Mouse (Mus musculus) C2C12 (cell line): ENCODE results near the gene Spata45. TPM values are rescaled to one million over a fixed set of nuclear protein-coding genes. Genes with fewer than 3 reads are reported as not detected.

Experiments
- H3K27me3 ChIP-seq: one replicate; pipeline ENCODE4 v1.6.1; 2011; ENCODE audit not compliant: control insufficient read depth, insufficient read depth, insufficient read length
- H3K36me3 ChIP-seq: one replicate; pipeline ENCODE4 v1.6.1; 2011; ENCODE audit not compliant: control insufficient read depth, insufficient read depth
- H3K4me3 ChIP-seq: one replicate; pipeline ENCODE4 v1.5.1; 2011; ENCODE audit warnings: mild to moderate bottlenecking, control low read depth; ENCODE audit not compliant: poor library complexity, insufficient read depth, severe bottlenecking
- H3K79me2 ChIP-seq: one replicate; pipeline ENCODE4 v1.6.1; 2011; ENCODE audit not compliant: control insufficient read depth, insufficient read depth
- H3K79me3 ChIP-seq: one replicate; pipeline ENCODE4 v1.6.1; 2011; ENCODE audit warnings: low read depth, control low read depth
- H3ac ChIP-seq: one replicate; pipeline ENCODE3; 2011; ENCODE audit warnings: low read depth; ENCODE audit not compliant: control insufficient read depth, insufficient read length
- CEBPB ChIP-seq: IDR thresholded peaks from one replicate; pipeline ENCODE4 v1.6.1; 2011; ENCODE audit warnings: low read depth, mild to moderate bottlenecking, control low read depth, moderate library complexity
- CTCF ChIP-seq: IDR thresholded peaks from one replicate; pipeline ENCODE4 v1.5.1; 2011; ENCODE audit not compliant: control insufficient read depth, insufficient read depth, insufficient read length
- FOSL1 ChIP-seq: IDR thresholded peaks from one replicate; pipeline ENCODE4 v1.8.0; 2011; ENCODE audit warnings: mild to moderate bottlenecking, low read length; ENCODE audit not compliant: poor library complexity, insufficient read depth, severe bottlenecking
- MAX ChIP-seq: IDR thresholded peaks from one replicate; pipeline ENCODE4 v1.6.1; 2011; ENCODE audit warnings: mild to moderate bottlenecking, control low read depth
- MYOD1 ChIP-seq: IDR thresholded peaks from one replicate; pipeline ENCODE4 v1.6.1; 2011; ENCODE audit warnings: low read depth; ENCODE audit not compliant: control insufficient read depth, insufficient read length
- MYOG ChIP-seq: IDR thresholded peaks from one replicate; pipeline ENCODE4 v1.6.1; 2011; ENCODE audit not compliant: control insufficient read depth, insufficient read length; ENCODE audit errors: extremely low read depth
- USF1 ChIP-seq: IDR thresholded peaks from one replicate; pipeline ENCODE4 v1.6.1; 2011; ENCODE audit warnings: low read depth, mild to moderate bottlenecking, control low read depth, moderate library complexity
- polyA plus RNA-seq: library from polyadenylated mRNA; unstranded; fragments of >200 nt; fragmentation: generic; extraction: Trizol; gene quantifications from one replicate; pipeline ENCODE4 v1.2.1, GENCODE M21; 2012; ENCODE audit warnings: missing spikeins

The Spata45 gene
- polyA plus RNA-seq, 1 experiment, result not detected

DNA sequence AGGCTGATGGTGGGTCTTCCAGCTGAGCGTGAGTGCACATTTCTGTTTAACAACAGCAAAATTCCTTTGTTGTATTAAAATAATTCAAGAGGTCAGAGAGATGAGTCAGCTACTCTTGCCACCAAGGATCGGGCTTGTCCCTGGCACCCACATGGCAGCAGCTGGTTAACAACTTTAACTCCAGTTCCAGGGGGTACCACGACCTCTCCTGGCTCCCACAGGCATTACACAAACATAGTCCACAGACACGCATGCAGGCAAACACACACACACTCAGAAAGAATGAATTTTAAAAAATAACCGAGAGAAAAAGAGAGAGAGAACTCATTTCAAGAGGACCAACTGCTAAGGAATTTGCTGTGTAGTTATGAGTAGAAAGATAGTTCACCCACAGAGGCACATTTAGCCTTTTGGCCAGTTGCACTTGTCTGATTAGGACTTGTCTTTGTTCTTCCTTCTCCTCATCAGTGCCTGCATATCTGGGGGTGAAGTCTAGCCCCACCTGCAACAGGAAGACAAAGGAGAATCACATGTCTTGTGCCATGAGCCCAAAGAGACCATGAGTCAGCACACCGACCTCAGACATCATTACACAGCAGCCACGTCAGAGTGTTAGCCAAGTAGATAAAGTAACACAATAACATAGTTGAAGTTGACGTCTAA lies 18.6 kb downstream of the Spata45 start:
- no peaks in the 10 kb centered on the region for H3K27me3 ChIP-seq
- no peaks in the 10 kb centered on the region for H3K79me2 ChIP-seq
- no peaks in the 10 kb centered on the region for H3K79me3 ChIP-seq
- no peak overlapping the region for H3K4me3 ChIP-seq
- TF ChIP-seq CTCF (peak; percentile 30), FOSL1 (no peak), MAX (peak; percentile 39), USF1 (no peak), MYOG (no peak), CEBPB (no peak), MYOD1 (peak; percentile 35)
- no peaks in the 10 kb centered on the region for H3K36me3 ChIP-seq
- H3ac ChIP-seq, result no peak overlapping the region

DNA sequence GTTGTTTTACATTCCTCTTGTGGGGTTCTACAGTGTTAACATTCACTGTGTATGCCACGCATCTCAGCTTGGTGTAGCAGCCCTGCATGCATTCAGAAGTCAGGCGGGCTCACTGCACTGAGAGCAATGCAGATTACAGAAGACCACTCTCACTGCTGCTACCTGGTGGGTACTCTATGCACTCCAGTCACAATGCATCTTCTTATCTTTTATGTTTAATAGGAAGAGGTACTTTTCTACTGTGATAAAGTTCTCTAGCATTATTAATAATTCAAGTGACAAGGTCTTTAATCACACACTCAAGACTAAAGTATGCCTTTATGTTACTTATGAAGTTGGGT lies 19.1 kb downstream of the Spata45 start:
- Histone ChIP-seq H3K4me3 (no peak overlapping the region), H3K79me2 (no peaks in the 10 kb centered on the region), H3K79me3 (no peaks in the 10 kb centered on the region), H3K36me3 (no peaks in the 10 kb centered on the region), H3K27me3 (no peaks in the 10 kb centered on the region), H3ac (no peak overlapping the region)
- no peak for TF ChIP-seq CEBPB
- TF ChIP-seq MAX, result no peak
- no peak for TF ChIP-seq CTCF
- TF ChIP-seq FOSL1, result no peak
- TF ChIP-seq USF1, result no peak
- TF ChIP-seq MYOG, result no peak
- TF ChIP-seq MYOD1, result no peak

DNA sequence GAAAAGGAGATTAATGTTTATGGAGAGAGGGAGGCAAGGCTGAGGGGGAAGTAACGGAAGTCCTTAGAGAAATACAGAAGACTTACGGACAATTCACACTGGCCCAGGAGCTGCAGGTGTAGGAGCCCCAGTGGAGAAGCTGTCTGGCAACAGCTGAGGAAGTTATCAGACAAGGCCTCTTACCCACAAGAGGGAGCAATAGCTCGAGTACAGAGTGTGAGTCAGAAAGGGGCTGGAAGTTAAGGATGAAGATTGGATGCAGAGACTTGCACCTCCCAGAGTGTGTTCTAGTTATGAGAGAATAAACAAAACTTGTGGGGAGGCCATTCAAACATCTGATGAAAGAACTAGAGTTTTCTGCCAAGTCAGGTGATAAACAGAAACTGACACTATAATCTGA lies 21.0 kb downstream of the Spata45 start:
- Histone ChIP-seq H3ac (no peak overlapping the region), H3K79me2 (peaks cover 4% of the 10 kb centered on the region), H3K27me3 (no peaks in the 10 kb centered on the region), H3K79me3 (no peaks in the 10 kb centered on the region), H3K4me3 (no peak overlapping the region), H3K36me3 (no peaks in the 10 kb centered on the region)
- TF ChIP-seq USF1 (no peak), CEBPB (no peak)

DNA sequence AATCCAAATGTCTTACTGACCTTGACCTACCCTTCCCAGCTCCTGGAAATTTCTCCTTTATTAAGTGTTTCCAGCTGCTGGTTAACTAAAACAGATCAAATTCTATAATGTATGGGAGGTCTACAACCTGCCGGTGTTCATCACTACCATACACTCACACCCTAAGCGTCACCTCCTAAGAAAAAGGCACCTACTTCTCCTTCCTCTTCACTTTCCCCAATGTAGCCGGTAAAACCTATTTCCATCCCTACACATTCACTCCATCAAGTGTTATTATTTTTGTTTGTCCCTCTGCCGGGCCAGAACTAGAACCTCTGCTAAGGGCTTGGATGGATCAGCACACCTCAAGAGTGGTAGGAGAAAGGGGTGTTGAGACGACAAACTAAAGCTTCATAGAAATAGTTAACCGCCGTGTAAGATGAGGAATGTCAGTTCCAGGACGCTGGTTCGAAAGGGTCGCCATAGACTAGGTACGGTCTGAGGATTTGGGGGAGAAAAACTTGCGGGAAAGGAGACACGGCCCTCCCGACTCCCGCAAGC lies 25.9 kb downstream of the Spata45 start:
- Histone ChIP-seq H3K27me3 (no peaks in the 10 kb centered on the region), H3K79me2 (peaks cover 49% of the 10 kb centered on the region), H3K36me3 (peaks cover 23% of the 10 kb centered on the region), H3K79me3 (peaks cover 34% of the 10 kb centered on the region), H3K4me3 (peak overlapping the region; percentile 84), H3ac (peak overlapping the region; percentile 79)
- TF ChIP-seq MAX, result no peak
- no peak for TF ChIP-seq CEBPB
- no peak for TF ChIP-seq MYOG
- no peak for TF ChIP-seq MYOD1
- TF ChIP-seq USF1, result no peak
- no peak for TF ChIP-seq CTCF
- no peak for TF ChIP-seq FOSL1

DNA sequence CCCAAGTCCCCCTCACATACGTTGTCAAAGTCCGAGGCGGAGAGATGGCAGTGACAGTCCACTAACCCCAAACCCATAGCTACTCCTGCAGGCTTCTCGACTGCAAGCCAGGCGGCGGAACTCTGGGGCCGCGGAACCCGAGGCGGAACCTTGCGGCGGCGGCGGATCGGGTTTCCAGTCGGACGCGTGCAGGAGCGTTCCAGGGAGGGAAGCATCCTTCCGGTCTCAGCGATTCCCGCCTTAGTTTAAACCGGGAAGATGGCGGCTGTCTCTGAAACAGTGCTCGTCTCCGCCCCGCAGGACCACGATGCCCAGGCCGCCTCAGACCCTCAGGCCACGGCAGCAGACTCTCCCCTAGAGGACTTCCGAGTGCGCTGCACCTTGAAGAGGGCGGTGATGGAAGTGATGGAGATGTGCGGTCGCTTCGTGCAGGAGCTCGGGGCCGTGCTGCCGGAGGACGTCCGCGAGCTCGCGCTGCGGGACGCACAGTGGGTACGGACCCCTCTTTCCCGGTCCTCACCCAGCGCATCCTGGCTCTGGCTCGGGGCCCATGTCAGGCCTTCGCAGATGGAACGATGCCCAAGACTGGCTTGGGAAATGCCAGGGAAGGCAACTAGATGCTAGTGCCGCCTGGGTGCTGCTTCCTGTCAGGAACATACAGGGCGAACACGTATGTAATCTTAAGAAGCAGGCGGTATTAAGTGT lies 26.5 kb downstream of the Spata45 start, which contains the start of the genes Tatdn3 and Nsl1:
TSS of gene Tatdn3 (minus strand) at position 152 of the 705 bp plus-strand sequence.
TSS of gene Nsl1 (plus strand) at position 232 of the 705 bp plus-strand sequence.
- Histone ChIP-seq H3ac (peak within 1 kb of the TSS; percentile 92), H3K27me3 (no peaks in the 10 kb centered on the region), H3K79me2 (peaks cover 52% of the 10 kb centered on the region), H3K4me3 (peak within 1 kb of the TSS; percentile 84), H3K79me3 (peaks cover 37% of the 10 kb centered on the region), H3K36me3 (peaks cover 27% of the 10 kb centered on the region)
- TF ChIP-seq CEBPB, result no peak
- TF ChIP-seq MAX, result peak; percentile 44

DNA sequence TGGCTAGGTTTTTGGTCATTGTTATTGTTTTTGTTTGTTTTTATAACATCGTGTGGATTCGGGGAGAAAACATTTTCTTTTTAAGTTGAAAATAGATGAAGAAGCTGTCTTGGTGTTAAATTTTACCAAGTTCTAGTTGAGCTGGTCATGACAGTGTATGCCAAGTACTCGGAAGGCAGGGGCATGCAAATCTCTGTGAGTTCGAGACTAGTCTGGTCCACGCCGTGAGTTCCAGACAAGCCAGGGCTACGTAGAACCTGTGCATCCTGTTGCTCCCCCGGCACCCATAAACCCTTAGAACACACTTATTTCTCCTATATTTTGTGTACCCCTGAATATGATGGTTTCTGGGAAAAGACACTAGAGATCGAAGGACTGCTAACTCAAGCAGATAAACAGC lies 27.3 kb downstream of the Spata45 start:
- Histone ChIP-seq H3K4me3 (peak overlapping the region; percentile 84), H3K79me3 (peaks cover 43% of the 10 kb centered on the region), H3K36me3 (peaks cover 34% of the 10 kb centered on the region), H3ac (peak overlapping the region; percentile 92), H3K27me3 (no peaks in the 10 kb centered on the region), H3K79me2 (peaks cover 60% of the 10 kb centered on the region)
- no peak for TF ChIP-seq MYOG
- no peak for TF ChIP-seq FOSL1
- no peak for TF ChIP-seq USF1
- no peak for TF ChIP-seq MAX
- no peak for TF ChIP-seq CEBPB
- no peak for TF ChIP-seq MYOD1
- no peak for TF ChIP-seq CTCF
